9 mouse cellular contexts compared by ENCODE assay signal in the genomic region with DNA sequence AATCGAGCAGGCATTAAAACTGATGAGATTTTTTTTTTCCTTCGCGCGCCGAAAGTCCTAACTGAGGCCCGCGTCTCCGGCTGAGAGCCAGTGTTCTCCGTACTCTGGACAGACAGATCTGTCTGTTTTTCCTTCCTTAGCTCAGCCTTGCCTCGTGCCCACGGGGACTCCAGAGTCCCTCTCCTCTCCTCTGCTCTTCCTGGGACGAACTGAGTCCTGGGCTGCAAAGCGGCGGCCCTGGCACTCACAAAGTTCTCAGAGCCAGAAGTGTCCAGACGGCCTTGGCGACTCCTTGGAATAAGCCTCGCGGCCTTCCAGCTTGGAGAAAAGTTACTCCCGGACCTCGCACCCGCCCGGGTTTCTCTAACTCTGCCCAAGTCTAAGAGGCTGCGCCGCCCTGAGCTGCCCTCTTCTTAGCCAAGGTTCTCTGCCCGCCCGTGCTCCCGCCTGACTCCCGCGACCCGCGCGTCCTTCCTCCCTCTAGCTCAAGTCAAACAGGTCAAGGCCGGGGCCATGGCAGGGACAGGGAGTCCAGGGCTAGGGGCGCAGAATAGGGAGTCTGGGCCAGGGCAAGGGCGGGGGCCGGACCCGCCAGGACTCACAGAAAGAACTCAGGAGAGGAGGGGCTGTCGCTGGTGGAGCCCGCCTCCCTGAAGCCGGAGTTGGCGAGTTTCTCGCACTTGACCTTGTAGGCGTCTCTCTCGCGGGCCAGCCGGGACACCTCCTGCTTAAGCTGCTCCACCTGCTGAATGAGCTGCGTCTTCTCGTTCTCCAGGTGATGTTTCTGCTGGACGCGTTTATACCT. TPM values are rescaled to one million over a fixed set of nuclear protein-coding genes. Genes with fewer than 3 reads are reported as not detected.
DNase-seq lines count a peak whose midpoint lies in the region; ATAC-seq lines count a peak whose summit lies in the region.
"Had no signal": no experiment of that assay in that cellular context is flagged by ENCODE, and none has a peak within 500 bp of the region (broad histone marks: within the 10 kb centered on the region; RNA-seq: fewer than 3 reads in every experiment).

No protein-coding gene starts in this region.

- WGBS in hindbrain, embryonic 15.5 days: under 1% methylated on average over 50 of the region's 50 CpGs
- WGBS in liver, embryonic 13.5 days (ENCODE audit: insufficient replicate concordance): 2% methylated on average over 50 of the region's 50 CpGs
- under 1% methylated on average over 50 of the region's 50 CpGs for WGBS in neural tube, embryonic 13.5 days

- peaks cover 45% of the 10 kb centered on the region for H3K4me1 ChIP-seq in hindbrain, embryonic 15.5 days (replicated peaks)
- peaks cover 16% of the 10 kb centered on the region for H3K4me1 ChIP-seq in liver, embryonic 13.5 days (replicated peaks)
- H3K4me1 ChIP-seq in neural tube, embryonic 13.5 days (replicated peaks): peaks cover 67% of the 10 kb centered on the region

- H3K9me3 ChIP-seq in hindbrain, embryonic 15.5 days: no peaks in the 10 kb centered on the region
- no peaks in the 10 kb centered on the region for H3K9me3 ChIP-seq in liver, embryonic 13.5 days (replicated peaks)
- no peaks in the 10 kb centered on the region for H3K9me3 ChIP-seq in neural tube, embryonic 13.5 days

- H3K27ac ChIP-seq in hindbrain, embryonic 15.5 days (replicated peaks): no peak overlapping the region
- H3K27ac ChIP-seq in liver, embryonic 13.5 days: no peak overlapping the region
- H3K27ac ChIP-seq in neural tube, embryonic 13.5 days (replicated peaks): 0 out of 2 replicates have a peak overlapping the region, but pooled peaks have one; percentile 15

- no peaks in the 10 kb centered on the region for H3K36me3 ChIP-seq in hindbrain, embryonic 15.5 days
- no peaks in the 10 kb centered on the region for H3K36me3 ChIP-seq in liver, embryonic 13.5 days
- H3K36me3 ChIP-seq in neural tube, embryonic 13.5 days: no peaks in the 10 kb centered on the region

- peaks cover 53% of the 10 kb centered on the region for H3K27me3 ChIP-seq in hindbrain, embryonic 15.5 days
- peaks cover 100% of the 10 kb centered on the region for H3K27me3 ChIP-seq in liver, embryonic 13.5 days
- peaks cover 83% of the 10 kb centered on the region for H3K27me3 ChIP-seq in neural tube, embryonic 13.5 days

- peak overlapping the region; percentile 6 for H3K9ac ChIP-seq in hindbrain, embryonic 15.5 days
- peak overlapping the region; percentile 59; the same call in 1 of the 2 replicates for H3K9ac ChIP-seq in liver, embryonic 13.5 days
- peak overlapping the region; percentile 80 for H3K9ac ChIP-seq in neural tube, embryonic 13.5 days

- DNase-seq in right cerebral cortex, postnatal 10 days (ENCODE audit: low spot score in 2 of 2): peak; percentile 39 to 46
- no peak for DNase-seq in right cerebral cortex, adult 2 months (ENCODE audit: low spot score in 2 of 2)
- DNase-seq in gastrocnemius, adult 8-10 months (ENCODE audit: low spot score in 2 of 2): peak; percentile 51 to 62
- no peak for DNase-seq in liver, embryonic 13.5 days
- DNase-seq in natural killer cell, adult 2 months (ENCODE audit: low spot score in 2 of 2): no peak
- no peak for DNase-seq in right cerebral cortex, postnatal 4 days

- H3K4me3 ChIP-seq in hindbrain, embryonic 15.5 days: peak overlapping the region; percentile 54
- H3K4me3 ChIP-seq in liver, embryonic 13.5 days (replicated peaks): peak overlapping the region; percentile 52
- peak overlapping the region; percentile 57 for H3K4me3 ChIP-seq in neural tube, embryonic 13.5 days

- ATAC-seq in hindbrain, embryonic 15.5 days (ENCODE audit: low FRiP score, low read depth): no peak
- ATAC-seq in liver, embryonic 13.5 days (ENCODE audit: low read depth): no peak
- no peak for ATAC-seq in neural tube, embryonic 13.5 days (ENCODE audit: low read depth)

- peak overlapping the region; percentile 98 for H3K4me2 ChIP-seq in hindbrain, embryonic 15.5 days
- H3K4me2 ChIP-seq in liver, embryonic 13.5 days: peak overlapping the region; percentile 71
- H3K4me2 ChIP-seq in neural tube, embryonic 13.5 days: peak overlapping the region; percentile 81

RNA-seq across cellular contexts. Expression of a gene that starts 1.6 kb away (rescaled TPM):
- 10 to 100 TPM in 3 of 4 experiments, 1 to 10 TPM in 1; 9.1 to 25.8 (median 17.9) TPM for total RNA-seq in gastrocnemius, adult 8-10 months (2022)
- polyA plus RNA-seq in hindbrain, embryonic 15.5 days (2015; fragmentation: Nextera tagmentation; extraction: Ambion mirVana): 21.9 and 30.8 TPM in 2 replicates
- polyA plus RNA-seq in liver, embryonic 13.5 days (2015; fragmentation: Nextera tagmentation; extraction: Ambion mirVana): 2.4 and 3.3 TPM in 2 replicates
- 20.7 and 22.3 TPM in 2 replicates for polyA plus RNA-seq in neural tube, embryonic 13.5 days (2015; fragmentation: Nextera tagmentation; extraction: Ambion mirVana)
- total RNA-seq: MEL had no signal

RNA-seq across cellular contexts. Expression of a gene that starts 31.3 kb away (rescaled TPM):
- 1 to 10 TPM; 1.6 to 3.4 (median 2.1) TPM for total RNA-seq in gastrocnemius, adult 8-10 months (2022)
- polyA plus RNA-seq in hindbrain, embryonic 15.5 days (2015; fragmentation: Nextera tagmentation; extraction: Ambion mirVana): not detected in 2 replicates
- polyA plus RNA-seq in liver, embryonic 13.5 days (2015; fragmentation: Nextera tagmentation; extraction: Ambion mirVana): 7.2 and 9.0 TPM in 2 replicates
- not detected in 2 replicates for polyA plus RNA-seq in neural tube, embryonic 13.5 days (2015; fragmentation: Nextera tagmentation; extraction: Ambion mirVana)
- total RNA-seq: MEL had no signal

Comparison
In these comparisons a context has a peak if more than half of its experiments do, and no peak if none do; other contexts are left out.
1. DNase-seq: peak in right cerebral cortex, postnatal 10 days (2 of 2) and gastrocnemius, adult 8-10 months (2 of 2); none in right cerebral cortex, adult 2 months (0 of 2), liver, embryonic 13.5 days (single experiment), natural killer cell, adult 2 months (0 of 2) and right cerebral cortex, postnatal 4 days (single experiment).
2. H3K9ac ChIP-seq: peak in every context shown above with its lines; median percentile 80 in neural tube, embryonic 13.5 days; 59 in liver, embryonic 13.5 days; 6 in hindbrain, embryonic 15.5 days.
3. Peak in every context shown above with its lines, with median percentiles within 50 percentile points of each other: H3K4me2 ChIP-seq and H3K4me3 ChIP-seq.